Mouse (Mus musculus) stomach, embryonic 14.5 days (tissue): ENCODE data around the gene Znrf1. TPM values are rescaled to one million over a fixed set of nuclear protein-coding genes. Genes with fewer than 3 reads are reported as not detected.

ENCODE experiments used
- ATAC-seq: fragments of 200-750 bp; cut with Nextera tagmentation; 2 replicates; pipeline ENCODE4 v1.8.0; 2017; ENCODE audit warnings: low read depth, moderate TSS enrichment; ENCODE audit not compliant: insufficient number of reproducible peaks, insufficient read depth, low FRiP score
- H3K27ac ChIP-seq: fragments of 300-500 bp; sonication (generic); 2 replicates; pipeline ENCODE4 v1.5.1; 2014; ENCODE audit warnings: mild to moderate bottlenecking, low read length, moderate library complexity, mixed read lengths
- H3K27me3 ChIP-seq: fragments of 300-500 bp; sonication (generic); 2 replicates; pipeline ENCODE4 v1.6.1; 2014; ENCODE audit warnings: low read length, control low read depth, mixed read lengths; ENCODE audit not compliant: control insufficient read depth, insufficient read depth
- H3K36me3 ChIP-seq: fragments of 300-500 bp; sonication (generic); 2 replicates; pipeline ENCODE4 v1.6.1; 2014; ENCODE audit warnings: mild to moderate bottlenecking, control low read depth, low read length, moderate library complexity, mixed read lengths; ENCODE audit not compliant: control insufficient read depth, insufficient read depth
- H3K4me1 ChIP-seq: fragments of 300-500 bp; sonication (generic); 2 replicates; pipeline ENCODE4 v1.6.1; 2014; ENCODE audit warnings: low read length, control low read depth, mixed read lengths; ENCODE audit not compliant: control insufficient read depth, insufficient read depth
- H3K4me2 ChIP-seq: fragments of 300-500 bp; sonication (generic); replicated peaks from 2 replicates; pipeline ENCODE4 v1.6.1; 2014; ENCODE audit warnings: low read depth, low read length, control low read depth
- H3K4me3 ChIP-seq: fragments of 300-500 bp; sonication (generic); 2 replicates; pipeline ENCODE4 v1.5.1; 2014; ENCODE audit warnings: low read depth, low read length, control low read depth
- H3K9ac ChIP-seq: fragments of 300-500 bp; sonication (generic); replicated peaks from 2 replicates; pipeline ENCODE4 v1.6.1; 2014; ENCODE audit warnings: low read depth, mild to moderate bottlenecking, control low read depth, low read length, moderate library complexity, mixed read lengths
- H3K9me3 ChIP-seq: fragments of 300-500 bp; sonication (generic); 2 replicates; pipeline ENCODE4 v1.6.1; 2016; ENCODE audit warnings: low read depth, low read length, control low read depth; ENCODE audit not compliant: control insufficient read depth
- WGBS: fragments of 180-500 bp; shearing (Covaris S2); extraction: QIAGEN DNeasy Blood & Tissue Kit; methylation state at CpG from one replicate; pipeline ENCODE4 v1.1.7; 2014; 5-methylcytosine and 5-hydroxymethylcytosine counted together
- polyA plus RNA-seq: library from polyadenylated mRNA; unstranded; fragments of >200 nt; fragmentation: Nextera tagmentation; extraction: Ambion mirVana; gene quantifications from 2 replicates; pipeline ENCODE4 v1.2.1, GENCODE M21; 2014

Znrf1 gene
- polyA plus RNA-seq, 1 experiment from 2014 or later = 37.7 TPM

GRCm38 (mm10) chr8:111566326-111566725 lies 30.4 kb downstream of the Znrf1 start:
- H3K9ac ChIP-seq = no peak overlapping the region
- WGBS = 57% methylated on average over 9 of the region's 9 CpGs
- no peaks in the 10 kb centered on the region for H3K27me3 ChIP-seq
- no peak for ATAC-seq
- no peaks in the 10 kb centered on the region for H3K36me3 ChIP-seq
- no peak overlapping the region for H3K27ac ChIP-seq
- no peaks in the 10 kb centered on the region for H3K9me3 ChIP-seq
- peaks cover 18% of the 10 kb centered on the region; the same call in 1 of the 2 replicates for H3K4me1 ChIP-seq
- H3K4me3 ChIP-seq = no peak overlapping the region
- no peak overlapping the region for H3K4me2 ChIP-seq

- Histone ChIP-seq H3K4me3 (no peak overlapping the region), H3K9me3 (no peaks in the 10 kb centered on the region), H3K4me1 (peaks cover 18% of the 10 kb centered on the region; the same call in 1 of the 2 replicates), H3K36me3 (no peaks in the 10 kb centered on the region), H3K9ac (no peak overlapping the region), H3K27me3 (no peaks in the 10 kb centered on the region), H3K4me2 (no peak overlapping the region), H3K27ac (no peak overlapping the region)
- 47% methylated on average over 3 of the region's 3 CpGs for WGBS
- ATAC-seq = no peak
Observed at GRCm38 (mm10) chr8:111567571-111567970, 31.7 kb downstream of the Znrf1 start.

DNA sequence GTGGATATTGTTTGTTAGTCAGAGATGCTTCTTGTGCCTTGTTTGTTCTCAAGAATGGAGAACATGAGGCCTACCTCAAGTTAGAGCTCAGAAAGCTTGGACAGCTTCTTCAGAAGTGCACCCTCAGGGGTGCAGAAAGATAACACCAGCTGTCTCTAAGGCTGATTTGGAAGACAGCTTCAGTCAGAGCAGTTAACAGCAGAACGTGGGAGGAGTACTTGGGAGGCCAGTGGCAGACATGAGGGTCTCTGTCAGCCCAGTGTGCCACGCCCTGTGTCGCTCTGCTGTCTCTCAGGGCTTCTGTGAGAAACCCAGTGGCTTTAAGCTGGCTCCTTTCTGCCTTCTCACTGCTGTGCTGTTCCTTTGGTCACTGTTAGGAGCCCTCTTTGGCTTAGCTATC lies 32.1 kb downstream of the Znrf1 start:
- Histone ChIP-seq H3K4me2 (no peak overlapping the region), H3K27me3 (no peaks in the 10 kb centered on the region), H3K4me3 (no peak overlapping the region), H3K27ac (no peak overlapping the region), H3K9me3 (no peaks in the 10 kb centered on the region), H3K36me3 (no peaks in the 10 kb centered on the region), H3K9ac (no peak overlapping the region), H3K4me1 (peaks cover 18% of the 10 kb centered on the region; the same call in 1 of the 2 replicates)
- ATAC-seq = peak; percentile 4; the same call in 1 of the 2 replicates
- 53% methylated on average over 3 of the region's 3 CpGs for WGBS

DNA sequence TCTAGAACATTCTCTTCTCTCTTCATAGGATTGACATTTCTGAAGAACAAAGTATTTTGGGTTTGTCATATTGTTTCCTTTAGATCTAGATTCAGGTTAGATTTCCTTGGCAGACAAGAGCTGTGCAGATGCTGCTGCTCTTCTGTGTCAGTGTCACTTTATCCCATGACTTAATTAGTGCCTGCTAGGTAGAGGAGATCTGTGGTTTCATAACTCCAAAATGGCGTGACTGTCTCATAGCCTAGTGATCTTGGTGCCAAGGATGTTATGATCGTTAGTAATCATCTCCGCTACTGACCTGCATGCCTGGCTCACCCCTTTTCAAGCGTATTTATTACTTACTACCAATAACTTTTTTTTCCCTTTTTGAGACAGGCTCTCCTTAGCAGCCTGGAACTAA lies 34.0 kb downstream of the Znrf1 start:
- 88% methylated on average over 4 of the region's 4 CpGs for WGBS
- H3K4me3 ChIP-seq = no peak overlapping the region
- H3K4me1 ChIP-seq = peaks cover 18% of the 10 kb centered on the region; the same call in 1 of the 2 replicates
- no peaks in the 10 kb centered on the region for H3K36me3 ChIP-seq
- ATAC-seq = no peak
- H3K9ac ChIP-seq = no peak overlapping the region
- no peak overlapping the region for H3K27ac ChIP-seq
- H3K9me3 ChIP-seq = no peaks in the 10 kb centered on the region
- H3K27me3 ChIP-seq = no peaks in the 10 kb centered on the region
- no peak overlapping the region for H3K4me2 ChIP-seq

DNA sequence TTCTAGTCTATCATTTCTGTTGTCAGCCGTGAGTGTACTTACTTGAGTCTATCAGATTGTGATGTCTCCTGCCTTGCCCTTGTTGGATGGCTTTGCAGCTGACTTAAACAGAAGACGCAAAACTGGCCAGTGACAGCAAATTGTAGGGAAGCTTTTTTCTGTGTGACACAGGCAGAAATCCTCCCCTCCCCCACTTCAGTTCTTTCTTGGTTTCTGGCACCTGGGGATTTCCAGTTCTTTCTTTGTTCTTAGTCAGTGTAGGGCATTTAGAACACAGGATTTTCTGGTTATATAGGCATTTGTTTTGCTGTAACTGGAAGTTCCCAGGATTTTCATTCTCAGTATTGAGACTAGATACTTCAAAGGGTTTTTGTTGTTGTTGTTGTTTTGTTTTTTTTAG lies 34.5 kb downstream of the Znrf1 start:
- H3K27me3 ChIP-seq = no peaks in the 10 kb centered on the region
- no peaks in the 10 kb centered on the region for H3K36me3 ChIP-seq
- H3K27ac ChIP-seq = no peak overlapping the region
- no peak overlapping the region for H3K4me2 ChIP-seq
- no peak overlapping the region for H3K9ac ChIP-seq
- 69% methylated on average over 2 of the region's 2 CpGs for WGBS
- no peak overlapping the region for H3K4me3 ChIP-seq
- no peak for ATAC-seq
- no peaks in the 10 kb centered on the region for H3K9me3 ChIP-seq
- H3K4me1 ChIP-seq = peaks cover 15% of the 10 kb centered on the region; the same call in 1 of the 2 replicates

GRCm38 (mm10) chr8:111571661-111572060 lies 35.8 kb downstream of the Znrf1 start:
- no peak overlapping the region for H3K4me3 ChIP-seq
- no peak for ATAC-seq
- H3K4me2 ChIP-seq = no peak overlapping the region
- H3K9me3 ChIP-seq = no peaks in the 10 kb centered on the region
- H3K27me3 ChIP-seq = no peaks in the 10 kb centered on the region
- no peak overlapping the region for H3K9ac ChIP-seq
- peaks cover 21% of the 10 kb centered on the region; the same call in 1 of the 2 replicates for H3K4me1 ChIP-seq
- no peaks in the 10 kb centered on the region for H3K36me3 ChIP-seq
- WGBS = 84% methylated on average over 10 of the region's 10 CpGs
- H3K27ac ChIP-seq = no peak overlapping the region

DNA sequence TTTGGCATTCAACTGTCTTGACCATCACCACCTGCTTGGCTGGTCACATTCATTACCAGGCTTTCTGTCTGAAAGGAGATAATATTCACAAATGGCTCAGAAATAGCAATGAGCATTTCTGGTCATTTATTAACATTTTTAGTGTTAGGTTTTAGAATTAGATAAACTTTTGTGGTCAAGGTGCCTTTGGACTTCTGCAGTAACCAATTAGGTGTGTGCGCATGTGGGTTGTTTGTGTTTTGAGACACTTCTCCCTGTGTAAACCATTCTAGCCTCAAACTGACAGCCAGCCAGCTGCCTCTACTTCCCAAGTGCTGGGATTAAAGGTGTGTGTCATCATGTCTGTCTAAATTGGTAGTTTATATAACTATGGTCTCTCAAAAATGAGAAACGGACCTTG lies 36.5 kb downstream of the Znrf1 start:
- 77% methylated on average over 2 of the region's 2 CpGs for WGBS
- no peaks in the 10 kb centered on the region for H3K9me3 ChIP-seq
- H3K9ac ChIP-seq = no peak overlapping the region
- H3K4me3 ChIP-seq = no peak overlapping the region
- H3K36me3 ChIP-seq = no peaks in the 10 kb centered on the region
- no peak overlapping the region for H3K4me2 ChIP-seq
- no peak overlapping the region for H3K27ac ChIP-seq
- H3K4me1 ChIP-seq = peaks cover 17% of the 10 kb centered on the region; the same call in 1 of the 2 replicates
- ATAC-seq = no peak
- no peaks in the 10 kb centered on the region for H3K27me3 ChIP-seq

DNA sequence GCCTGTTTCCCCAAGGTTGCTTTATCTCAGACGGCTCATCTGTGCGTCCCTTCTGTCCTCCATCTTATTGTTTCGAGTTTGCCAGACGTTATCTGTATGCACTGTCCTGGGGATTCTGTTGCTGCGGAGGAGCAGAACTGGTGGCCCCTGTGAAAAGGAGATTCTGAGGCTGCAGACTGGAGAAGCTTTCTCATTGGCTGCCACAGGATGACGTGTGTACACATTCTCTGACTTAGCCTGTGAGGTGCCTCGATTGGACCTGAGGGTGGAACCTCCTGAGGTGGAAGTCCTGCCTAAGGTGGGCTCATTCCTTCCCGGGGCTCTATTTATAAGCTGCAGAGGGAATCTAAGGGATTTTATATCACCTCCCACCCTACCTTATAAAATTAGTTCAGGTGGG lies 37.7 kb downstream of the Znrf1 start:
- Histone ChIP-seq H3K27ac (no peak overlapping the region), H3K9me3 (no peaks in the 10 kb centered on the region), H3K36me3 (no peaks in the 10 kb centered on the region), H3K4me2 (no peak overlapping the region), H3K9ac (no peak overlapping the region), H3K4me3 (no peak overlapping the region), H3K4me1 (peaks cover 8% of the 10 kb centered on the region; the same call in 1 of the 2 replicates), H3K27me3 (no peaks in the 10 kb centered on the region)
- ATAC-seq = no peak
- 23% methylated on average over 8 of the region's 8 CpGs for WGBS

DNA sequence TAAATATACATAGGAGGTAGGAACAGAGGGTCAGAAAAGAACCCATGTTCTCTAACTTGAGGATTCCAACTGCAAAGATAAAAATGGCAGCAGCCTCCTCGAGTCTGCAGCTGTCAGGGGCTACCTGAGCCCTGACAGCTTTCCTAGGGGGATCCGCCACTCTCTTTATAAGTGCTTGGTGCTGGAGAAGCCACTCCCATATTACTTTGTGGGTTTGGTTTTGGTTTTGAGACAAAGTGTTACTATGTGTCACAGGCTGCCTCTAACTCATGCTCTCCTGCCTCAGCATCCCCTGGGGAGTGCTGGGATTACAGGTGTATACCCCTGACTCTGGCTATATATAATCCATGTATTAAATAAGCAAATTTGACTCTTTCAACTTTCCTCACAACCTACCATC lies 38.1 kb downstream of the Znrf1 start:
- Histone ChIP-seq H3K4me2 (no peak overlapping the region), H3K36me3 (0 out of 2 replicates have a peak, but pooled peaks cover 4% of the 10 kb centered on the region), H3K27ac (no peak overlapping the region), H3K4me1 (peaks cover 8% of the 10 kb centered on the region; the same call in 1 of the 2 replicates), H3K9me3 (no peaks in the 10 kb centered on the region), H3K9ac (no peak overlapping the region), H3K27me3 (no peaks in the 10 kb centered on the region), H3K4me3 (no peak overlapping the region)
- no peak for ATAC-seq
- WGBS = 77% methylated on average over 2 of the region's 2 CpGs
